Mouse (Mus musculus): Measurements from ENCODE around the gene Sost. TPM values are rescaled to one million over a fixed set of nuclear protein-coding genes. Genes with fewer than 3 reads are reported as not detected.
"Not testable (repeated sequence)": the region's sequence is repeated elsewhere in the genome, so short reads cannot be mapped to it uniquely, and the experiment has no call there.

Gene Sost
- 1 to 10 TPM; 1.9 to 2.0 TPM for total RNA-seq (2021)
- long read RNA-seq, experiment 1, partial matches to known transcripts = 0 of 1 reads
- long read RNA-seq, experiment 1, other reads (novel, unspliced or antisense) = 1 of 1 reads
- long read RNA-seq, experiment 2 = 0 reads

- no peak for DNase-seq
Measured at GRCm38 (mm10) chr11:101966965-101967614, at the start of gene Sost. Gene Sost (minus strand): TSS chr11:101967015.

GRCm38 (mm10) chr11:102016136-102016535, 49.3 kb upstream of the Sost start:
- peak; percentile 71 to 72 for DNase-seq

GRCm38 (mm10) chr11:102015472-102015871, 48.7 kb upstream of the Sost start:
- DNase-seq = no peak

DNA sequence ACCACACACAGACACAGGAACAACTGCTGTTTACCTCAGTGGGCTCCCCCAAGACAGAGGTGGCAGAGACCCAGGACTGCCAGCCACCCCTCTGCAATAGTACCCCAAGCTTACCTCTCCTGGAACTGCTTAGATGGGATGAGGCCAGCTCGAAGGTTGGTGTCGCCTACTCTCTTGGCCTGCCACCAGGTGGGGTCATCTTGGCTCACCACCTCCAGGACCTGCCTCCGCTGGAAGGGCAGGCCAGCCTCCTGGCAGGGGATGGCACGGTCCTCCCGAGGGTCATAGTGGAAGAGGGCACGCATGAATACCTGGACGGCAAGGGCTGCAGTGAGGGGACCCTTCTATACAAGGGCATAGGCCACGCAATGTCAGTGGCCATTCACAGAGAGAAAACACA, 46.4 kb upstream of the Sost start:
- no peak for DNase-seq

DNA sequence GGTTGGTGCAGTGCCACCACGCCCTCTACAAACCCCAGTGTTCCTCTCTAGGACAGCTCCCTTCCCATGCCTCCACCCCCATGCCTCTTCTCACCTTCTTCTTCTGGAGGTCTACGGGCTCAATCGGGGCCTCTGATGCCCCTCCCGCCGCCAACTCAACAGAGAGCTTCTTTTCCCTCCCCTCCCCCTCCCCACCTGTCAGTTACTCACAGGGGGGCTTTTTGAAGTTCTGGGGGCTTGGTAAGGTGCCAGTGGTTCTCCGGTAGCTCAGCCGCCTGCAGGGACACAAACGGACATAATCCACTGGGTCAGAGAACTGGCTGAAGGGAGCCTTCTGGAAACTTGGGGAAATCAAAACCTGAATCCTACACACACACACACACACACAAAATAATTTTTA, 44.7 kb upstream of the Sost start:
- DNase-seq = no peak

GRCm38 (mm10) chr11:102010140-102010539, 43.3 kb upstream of the Sost start:
- DNase-seq = peak in 1 of 2 experiments; percentile 42

DNA sequence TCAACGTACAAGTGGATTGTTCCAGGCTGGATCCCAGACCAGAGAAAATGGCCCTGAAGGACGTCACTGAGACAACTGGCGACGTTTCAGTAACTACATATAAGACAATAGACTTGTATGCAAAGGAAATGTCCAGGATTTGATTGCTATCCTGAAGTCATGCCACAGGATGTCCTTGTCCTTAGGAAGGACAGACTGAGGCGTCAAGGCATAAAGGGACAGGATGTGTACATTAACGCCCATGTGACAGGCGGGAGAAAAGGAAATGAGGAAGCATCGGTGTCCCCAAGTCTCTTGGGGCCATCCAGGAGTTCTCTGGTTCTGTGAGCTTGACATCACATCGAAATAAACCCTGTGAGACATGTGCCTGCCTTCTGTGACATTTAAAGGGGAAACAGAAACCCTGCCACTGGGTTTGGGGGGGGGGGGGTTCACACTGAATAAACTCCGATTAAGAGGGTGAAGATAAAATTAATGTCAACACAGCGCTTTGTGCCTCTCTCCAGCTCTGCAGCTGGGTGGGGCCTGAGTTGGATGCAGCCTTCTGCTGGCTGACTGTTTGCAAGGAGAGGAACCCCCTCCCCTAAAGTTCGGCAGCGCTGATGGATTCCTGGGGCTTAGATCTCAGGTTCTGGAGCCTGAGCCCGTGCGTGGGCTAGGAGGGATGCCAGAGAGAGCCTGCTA, 42.3 kb upstream of the Sost start:
- DNase-seq = no peak

DNA sequence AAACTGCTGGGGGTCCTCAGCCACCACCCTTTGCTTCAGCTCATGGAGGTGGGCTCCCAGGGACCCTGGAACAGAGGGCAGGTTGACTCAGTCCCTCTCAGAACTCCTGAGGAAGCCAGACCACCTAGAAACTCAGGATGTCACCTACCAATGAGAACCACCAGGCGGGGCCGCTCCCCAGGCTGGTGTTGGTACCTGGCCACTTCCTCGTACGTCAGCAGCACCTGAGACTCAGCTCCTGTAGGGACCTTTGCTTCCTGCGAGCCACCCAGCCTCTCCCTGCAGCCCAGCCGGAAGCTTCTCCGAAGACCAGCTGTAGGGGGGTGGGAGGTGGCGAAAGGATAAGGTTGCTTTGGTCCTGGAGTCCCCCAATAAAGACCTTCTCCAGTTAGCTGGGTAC, 41.6 kb upstream of the Sost start:
- no peak for DNase-seq

DNA sequence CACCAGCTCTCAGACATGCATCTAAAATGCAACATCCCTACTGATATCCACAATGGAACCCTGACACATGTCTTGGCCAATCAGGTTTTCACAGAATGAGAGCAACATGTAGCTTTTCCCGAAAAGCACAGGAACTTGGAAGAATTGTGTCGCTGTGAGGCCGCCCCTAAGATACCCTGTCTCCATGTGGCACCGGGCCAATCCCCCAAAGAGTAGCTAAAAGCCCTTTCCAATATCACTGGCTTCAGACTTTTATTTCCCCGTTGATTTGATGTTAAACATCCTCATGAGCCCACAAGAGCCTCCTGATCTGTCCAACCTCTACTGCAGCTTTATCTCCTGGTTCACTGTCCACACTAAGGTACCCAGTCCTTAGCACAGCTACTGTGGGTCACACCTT, 39.9 kb upstream of the Sost start:
- no peak for DNase-seq

- no peak for DNase-seq
Measured at GRCm38 (mm10) chr11:102006271-102006670, 39.5 kb upstream of the Sost start.

DNA sequence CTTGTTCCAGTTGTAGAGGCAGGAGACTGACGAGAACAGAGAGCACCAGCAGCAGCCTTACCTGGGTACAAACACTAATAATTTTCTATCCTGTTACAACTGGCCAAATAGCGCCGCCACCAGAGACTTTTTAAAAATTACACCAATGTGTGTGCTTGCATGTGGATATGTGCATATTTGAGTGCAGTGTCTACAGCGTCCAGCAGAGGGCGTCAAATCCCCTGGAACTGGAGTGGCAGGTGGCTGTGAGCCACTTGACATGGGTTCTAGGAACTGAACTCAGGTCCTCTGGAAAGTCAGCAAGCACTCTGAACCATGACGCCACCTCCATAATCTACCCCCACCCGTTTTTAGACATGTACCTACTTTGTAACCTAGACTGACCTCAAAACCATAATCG, 37.4 kb upstream of the Sost start:
- DNase-seq = no peak

DNA sequence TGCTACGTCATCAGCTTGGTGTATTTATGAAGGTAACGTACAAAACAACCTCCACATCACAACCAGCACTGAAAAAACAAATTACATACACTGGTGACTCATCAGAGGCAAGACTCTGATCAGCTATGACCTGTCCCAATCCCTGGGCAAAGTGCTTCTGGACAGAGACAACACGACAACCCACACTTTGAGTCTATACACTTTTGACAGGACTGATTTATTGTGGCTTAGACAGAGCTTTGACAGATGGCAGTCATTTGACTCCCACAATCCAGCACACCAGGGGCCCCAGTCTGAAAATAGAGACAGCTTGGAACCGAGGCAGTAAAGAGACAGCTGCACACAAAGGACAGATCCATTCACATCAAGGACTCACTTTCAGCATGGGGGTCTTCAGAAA, 32.7 kb upstream of the Sost start:
- no peak for DNase-seq

DNA sequence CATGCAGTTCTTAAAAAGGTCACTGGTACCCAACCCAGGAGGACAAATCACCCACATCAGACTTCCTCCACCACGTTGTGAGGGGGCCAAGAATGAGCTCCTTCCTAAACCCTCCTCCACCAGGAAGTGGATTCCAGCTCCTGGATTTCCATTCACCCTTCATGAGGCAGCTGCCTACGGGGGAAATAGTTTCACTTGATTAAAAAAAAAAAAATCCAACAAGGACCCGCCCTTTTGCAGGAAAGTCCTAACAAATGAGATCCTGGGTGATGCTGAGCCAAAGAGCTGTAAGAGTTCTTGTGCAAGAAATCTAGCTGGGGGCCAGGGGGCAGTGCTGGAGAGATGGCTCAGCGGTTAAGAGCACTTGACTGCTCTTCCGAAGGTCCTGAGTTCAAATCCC, 31.4 kb upstream of the Sost start:
- peak; percentile 51 to 67 for DNase-seq

GRCm38 (mm10) chr11:101995938-101996337, 29.1 kb upstream of the Sost start:
- DNase-seq = no peak

DNA sequence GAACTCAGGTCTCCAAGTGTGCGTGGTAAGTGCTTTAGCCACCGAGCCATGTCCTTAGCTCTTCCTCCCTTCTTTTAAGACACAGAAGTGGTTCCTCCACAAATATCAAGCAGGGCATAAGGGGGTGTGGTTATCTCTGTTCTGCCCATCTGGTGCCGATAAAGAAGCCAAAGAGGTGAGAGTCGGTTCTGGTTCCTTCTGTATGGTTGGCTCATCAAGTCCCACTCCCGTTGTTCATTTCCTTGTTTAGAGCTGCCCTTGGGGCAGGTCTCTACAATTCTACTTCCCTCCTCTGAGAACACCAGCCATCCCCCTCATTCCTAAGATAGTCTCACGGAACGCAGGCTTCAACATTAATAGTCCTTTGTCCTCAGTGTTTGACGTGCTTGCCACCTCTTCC, 27.3 kb upstream of the Sost start:
- no peak for DNase-seq

DNA sequence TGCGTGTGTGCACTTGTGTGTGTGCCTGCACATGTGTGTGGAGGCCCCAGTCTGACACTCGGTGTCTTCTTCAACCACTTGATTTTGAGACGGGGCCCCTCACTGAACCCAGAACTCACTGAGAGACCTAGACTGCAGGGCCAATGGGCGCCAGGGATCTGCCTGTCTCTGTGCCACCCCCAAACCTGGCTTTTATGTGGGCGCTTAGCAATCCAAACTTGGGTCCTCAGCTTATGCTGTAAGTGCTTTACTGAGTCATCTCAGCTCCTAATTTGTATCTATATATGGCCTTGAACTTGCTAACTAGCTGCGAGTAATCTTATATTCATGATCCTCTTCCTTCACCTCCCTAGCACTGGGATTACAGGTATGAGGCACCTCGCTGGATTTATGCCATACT, 25.6 kb upstream of the Sost start:
- DNase-seq = no peak

- DNase-seq = no peak
Measured at GRCm38 (mm10) chr11:101991813-101992212, 25.0 kb upstream of the Sost start.

GRCm38 (mm10) chr11:101990244-101990643, 23.4 kb upstream of the Sost start:
- DNase-seq = no peak

- DNase-seq = no peak
Measured at GRCm38 (mm10) chr11:101986913-101987312, 20.1 kb upstream of the Sost start, which contains the start of gene Dusp3. Gene Dusp3 (minus strand): TSS chr11:101987013.

GRCm38 (mm10) chr11:101985990-101986389, 19.2 kb upstream of the Sost start:
- peak; percentile 91 to 94 for DNase-seq

DNA sequence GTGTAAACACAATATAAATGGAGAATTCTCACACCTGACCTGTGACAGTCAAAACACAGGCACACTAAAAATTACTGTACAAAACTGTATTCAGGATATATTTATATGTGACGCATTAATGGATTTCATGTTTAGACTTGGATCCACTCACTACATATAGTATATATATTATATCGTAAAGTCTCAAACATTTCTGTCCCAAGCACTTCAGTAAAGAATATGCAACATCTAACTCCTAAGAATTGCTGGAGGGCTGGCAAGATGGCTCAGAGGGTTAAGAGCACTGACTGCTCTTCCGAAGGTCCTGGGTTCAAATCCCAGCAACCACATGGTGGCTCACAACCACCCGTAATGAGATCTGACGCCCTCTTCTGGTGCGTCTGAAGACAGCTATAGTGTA, 18.6 kb upstream of the Sost start:
- DNase-seq = not testable (repeated sequence)

DNA sequence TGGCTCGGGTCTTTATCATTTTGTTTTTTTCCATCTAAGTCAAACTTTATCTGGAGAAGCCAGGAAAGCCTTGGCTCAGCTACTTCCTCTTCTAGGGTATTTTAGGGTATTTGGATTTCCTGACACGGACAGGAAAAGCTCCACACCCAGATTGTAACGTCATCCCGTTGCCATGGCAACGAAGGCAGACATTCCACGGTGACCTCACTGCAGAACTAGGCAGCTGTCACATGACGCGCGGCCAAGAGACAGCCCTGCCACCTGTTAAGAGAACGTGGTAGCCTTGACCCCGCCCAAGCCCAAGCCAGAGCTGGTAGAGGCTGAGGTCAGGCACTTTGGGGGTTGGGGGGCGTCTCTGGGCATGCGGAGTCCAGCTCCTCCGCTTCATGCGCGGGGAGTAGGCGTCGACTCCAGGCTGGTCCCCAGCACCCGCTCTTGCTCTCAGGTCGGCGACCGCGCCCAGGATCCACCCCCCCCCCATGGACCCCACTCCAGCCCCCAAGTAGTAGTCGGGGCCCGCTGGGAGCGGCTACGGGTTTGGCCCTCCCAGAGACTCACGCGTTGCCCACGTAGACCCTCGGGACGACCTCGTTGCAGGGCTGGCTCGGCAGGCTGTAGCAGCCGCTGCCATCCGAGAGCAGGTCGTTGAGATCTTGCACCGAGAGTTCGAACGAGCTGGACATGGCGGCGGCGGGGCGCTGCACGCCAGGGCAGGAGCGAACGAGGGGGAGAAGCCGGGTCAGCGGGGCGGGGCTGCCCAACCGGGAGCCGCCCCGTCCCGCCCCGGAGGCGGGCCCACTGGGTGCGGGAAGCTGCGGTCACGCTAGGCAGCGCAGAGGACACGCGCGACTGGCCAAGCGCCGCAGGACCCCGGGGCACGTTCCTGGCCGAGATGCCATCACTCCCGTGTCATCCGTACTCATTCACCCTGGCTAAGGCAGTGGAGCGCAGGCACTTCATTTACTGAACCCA, 17.5 kb upstream of the Sost start, which contains the start of gene Cfap97d1:
Gene Cfap97d1 (plus strand): TSS at position 226 of the 972 bp plus-strand sequence.
- DNase-seq = peak; percentile 98 to 99

Data from heart, adult 18-20 months (tissue).